Mouse (Mus musculus): ENCODE measurements at regions not wholly inside any gene's neighbourhood (a gene's known extent, or its start where the extent isn't known, plus 50 kb on each side); places are given as distances from the start of the nearest gene placed in this dataset.
"Not testable (repeated sequence)": the region's sequence is repeated elsewhere in the genome, so short reads cannot be mapped to it uniquely, and the experiment has no call there.

GRCm38 (mm10) chr12:8410410-8411341 is 89.1 kb downstream of the Rhob start:
- no peak overlapping the region for H3K27ac ChIP-seq (ENCODE audit: insufficient read depth, low read depth, low read length)
- TF ChIP-seq CTCF (conservative IDR thresholded peaks at IDR 0.05; ENCODE audit: insufficient read depth, insufficient read length, low read depth, low read length) (no peak), POLR2A (IDR thresholded peaks at IDR 0.05; ENCODE audit: low read depth, low read length) (no peak)
- H3K4me3 ChIP-seq (ENCODE audit: insufficient read depth, low read depth, low read length), result no peak overlapping the region
- no peaks in the 10 kb centered on the region for H3K36me3 ChIP-seq (ENCODE audit: control insufficient read depth, insufficient read depth, low read length)
- 46% methylated on average over 24 of the region's 24 CpGs for WGBS
- no peaks in the 10 kb centered on the region for H3K27me3 ChIP-seq (replicated peaks; ENCODE audit: control insufficient read depth, insufficient read depth, low read length)
- H3K4me1 ChIP-seq (ENCODE audit: control insufficient read depth, insufficient read depth, low read length), result peaks cover 2% of the 10 kb centered on the region; the same call in 1 of the 2 replicates
- DNase-seq, result no peak

GRCm38 (mm10) chr12:8402084-8402483 is 88.9 kb downstream of the Hs1bp3 start:
- no peak overlapping the region for H3K27ac ChIP-seq (ENCODE audit: insufficient read depth, low read depth, low read length)
- peaks cover 12% of the 10 kb centered on the region for H3K4me1 ChIP-seq (ENCODE audit: control insufficient read depth, insufficient read depth, low read length)
- no peak overlapping the region for H3K4me3 ChIP-seq (ENCODE audit: insufficient read depth, low read depth, low read length)
- WGBS, result 40% methylated on average over 5 of the region's 5 CpGs
- TF ChIP-seq POLR2A (IDR thresholded peaks at IDR 0.05; ENCODE audit: low read depth, low read length) (no peak), CTCF (conservative IDR thresholded peaks at IDR 0.05; ENCODE audit: insufficient read depth, insufficient read length, low read depth, low read length) (no peak)
- H3K36me3 ChIP-seq (ENCODE audit: control insufficient read depth, insufficient read depth, low read length), result no peaks in the 10 kb centered on the region
- no peaks in the 10 kb centered on the region for H3K27me3 ChIP-seq (replicated peaks; ENCODE audit: control insufficient read depth, insufficient read depth, low read length)
- peak; percentile 62 for DNase-seq

- Histone ChIP-seq H3K36me3 (ENCODE audit: control insufficient read depth, insufficient read depth, low read length) (no peaks in the 10 kb centered on the region), H3K27ac (ENCODE audit: insufficient read depth, low read depth, low read length) (0 out of 2 replicates have a peak overlapping the region, but pooled peaks have one; percentile 33), H3K4me1 (ENCODE audit: control insufficient read depth, insufficient read depth, low read length) (peaks cover 12% of the 10 kb centered on the region), H3K27me3 (replicated peaks; ENCODE audit: control insufficient read depth, insufficient read depth, low read length) (no peaks in the 10 kb centered on the region), H3K4me3 (ENCODE audit: insufficient read depth, low read depth, low read length) (no peak overlapping the region)
- DNase-seq, result peak; percentile 59
- TF ChIP-seq POLR2A (IDR thresholded peaks at IDR 0.05; ENCODE audit: low read depth, low read length) (no peak), CTCF (conservative IDR thresholded peaks at IDR 0.05; ENCODE audit: insufficient read depth, insufficient read length, low read depth, low read length) (no peak)
- WGBS, result 86% methylated on average over 2 of the region's 2 CpGs
Observed at GRCm38 (mm10) chr12:8401376-8401775, 88.1 kb downstream of the Hs1bp3 start.

GRCm38 (mm10) chr12:8400345-8401130 is 87.3 kb downstream of the Hs1bp3 start:
- 70% methylated on average over 10 of the region's 10 CpGs for WGBS
- TF ChIP-seq CTCF (conservative IDR thresholded peaks at IDR 0.05; ENCODE audit: insufficient read depth, insufficient read length, low read depth, low read length) (no peak), POLR2A (IDR thresholded peaks at IDR 0.05; ENCODE audit: low read depth, low read length) (no peak)
- peaks cover 12% of the 10 kb centered on the region for H3K4me1 ChIP-seq (ENCODE audit: control insufficient read depth, insufficient read depth, low read length)
- peak overlapping the region; percentile 66 for H3K27ac ChIP-seq (ENCODE audit: insufficient read depth, low read depth, low read length)
- H3K36me3 ChIP-seq (ENCODE audit: control insufficient read depth, insufficient read depth, low read length), result no peaks in the 10 kb centered on the region
- H3K4me3 ChIP-seq (ENCODE audit: insufficient read depth, low read depth, low read length), result no peak overlapping the region
- peak; percentile 73 for DNase-seq
- H3K27me3 ChIP-seq (replicated peaks; ENCODE audit: control insufficient read depth, insufficient read depth, low read length), result no peaks in the 10 kb centered on the region

- no peak overlapping the region for H3K4me3 ChIP-seq (ENCODE audit: insufficient read depth, low read depth, low read length)
- TF ChIP-seq POLR2A (IDR thresholded peaks at IDR 0.05; ENCODE audit: low read depth, low read length), result no peak
- no peak for TF ChIP-seq CTCF (conservative IDR thresholded peaks at IDR 0.05; ENCODE audit: insufficient read depth, insufficient read length, low read depth, low read length)
- no peak overlapping the region for H3K27ac ChIP-seq (ENCODE audit: insufficient read depth, low read depth, low read length)
- H3K27me3 ChIP-seq (replicated peaks; ENCODE audit: control insufficient read depth, insufficient read depth, low read length), result no peaks in the 10 kb centered on the region
- DNase-seq, result no peak
- 83% methylated on average over 3 of the region's 3 CpGs for WGBS
- H3K4me1 ChIP-seq (ENCODE audit: control insufficient read depth, insufficient read depth, low read length), result peaks cover 18% of the 10 kb centered on the region
- H3K36me3 ChIP-seq (ENCODE audit: control insufficient read depth, insufficient read depth, low read length), result no peaks in the 10 kb centered on the region
Observed at GRCm38 (mm10) chr12:8398852-8399251, 85.6 kb downstream of the Hs1bp3 start.

- not testable (repeated sequence) for H3K4me3 ChIP-seq (ENCODE audit: insufficient read depth, low read depth, low read length); DNase-seq; H3K36me3 ChIP-seq (ENCODE audit: control insufficient read depth, insufficient read depth, low read length); H3K27ac ChIP-seq (ENCODE audit: insufficient read depth, low read depth, low read length); H3K27me3 ChIP-seq (replicated peaks; ENCODE audit: control insufficient read depth, insufficient read depth, low read length)
- H3K4me1 ChIP-seq (ENCODE audit: control insufficient read depth, insufficient read depth, low read length), result peaks cover 11% of the 10 kb centered on the region
- WGBS, result 62% methylated on average over 6 of the region's 6 CpGs
Observed at GRCm38 (mm10) chr12:8396408-8396807, 83.2 kb downstream of the Hs1bp3 start.

GRCm38 (mm10) chr12:8394894-8395297 is 81.7 kb downstream of the Hs1bp3 start:
- 39% methylated on average over 6 of the region's 6 CpGs for WGBS
- peaks cover 6% of the 10 kb centered on the region; the same call in 1 of the 2 replicates for H3K4me1 ChIP-seq (ENCODE audit: control insufficient read depth, insufficient read depth, low read length)
- peak; percentile 61 for DNase-seq
- H3K4me3 ChIP-seq (ENCODE audit: insufficient read depth, low read depth, low read length), result no peak overlapping the region
- H3K27me3 ChIP-seq (replicated peaks; ENCODE audit: control insufficient read depth, insufficient read depth, low read length), result no peaks in the 10 kb centered on the region
- TF ChIP-seq CTCF (conservative IDR thresholded peaks at IDR 0.05; ENCODE audit: insufficient read depth, insufficient read length, low read depth, low read length) (no peak), POLR2A (IDR thresholded peaks at IDR 0.05; ENCODE audit: low read depth, low read length) (no peak)
- H3K36me3 ChIP-seq (ENCODE audit: control insufficient read depth, insufficient read depth, low read length), result no peaks in the 10 kb centered on the region
- H3K27ac ChIP-seq (ENCODE audit: insufficient read depth, low read depth, low read length), result peak overlapping the region; percentile 42

Data from kidney, adult 2 months (tissue).